Mouse (Mus musculus): ENCODE data around the gene Hus1b.

The Hus1b gene

GRCm38 (mm10) chr13:30947540-30947939, at the start of gene Hus1b:
Gene Hus1b, minus strand, starts transcription at chr13:30947759.
- no peak for DNase-seq (ENCODE audit: low spot score)

- no peak for DNase-seq (ENCODE audit: low spot score)
Observed at GRCm38 (mm10) chr13:30994249-30994858, 46.8 kb upstream of the Hus1b start.

- DNase-seq (ENCODE audit: low spot score): no peak
Observed at GRCm38 (mm10) chr13:30993819-30994218, 46.3 kb upstream of the Hus1b start.

GRCm38 (mm10) chr13:30990233-30990632, 42.7 kb upstream of the Hus1b start:
- no peak for DNase-seq (ENCODE audit: low spot score)

GRCm38 (mm10) chr13:30989710-30990109, 42.2 kb upstream of the Hus1b start:
- DNase-seq (ENCODE audit: low spot score): no peak

GRCm38 (mm10) chr13:30987686-30988085, 40.1 kb upstream of the Hus1b start:
- no peak for DNase-seq (ENCODE audit: low spot score)

- no peak for DNase-seq (ENCODE audit: low spot score)
Observed at GRCm38 (mm10) chr13:30986934-30987455, 39.4 kb upstream of the Hus1b start.

GRCm38 (mm10) chr13:30985598-30986466, 38.3 kb upstream of the Hus1b start:
- DNase-seq (ENCODE audit: low spot score): no peak

- DNase-seq (ENCODE audit: low spot score): no peak
Observed at GRCm38 (mm10) chr13:30985275-30985597, 37.7 kb upstream of the Hus1b start.

GRCm38 (mm10) chr13:30981666-30982065, 34.1 kb upstream of the Hus1b start:
- DNase-seq (ENCODE audit: low spot score): no peak

- no peak for DNase-seq (ENCODE audit: low spot score)
Observed at GRCm38 (mm10) chr13:30978224-30978623, 30.7 kb upstream of the Hus1b start.

- DNase-seq (ENCODE audit: low spot score): no peak
Observed at GRCm38 (mm10) chr13:30976536-30977084, 29.1 kb upstream of the Hus1b start.

- DNase-seq (ENCODE audit: low spot score): no peak
Observed at GRCm38 (mm10) chr13:30974247-30974630, 26.7 kb upstream of the Hus1b start.

GRCm38 (mm10) chr13:30973501-30974246, 26.1 kb upstream of the Hus1b start, which contains the start of the genes Exoc2 and Gm5447:
Gene Exoc2, minus strand, starts transcription at chr13:30974093.
Gene Gm5447, plus strand, starts transcription at chr13:30974204.
- DNase-seq (ENCODE audit: low spot score): no peak

GRCm38 (mm10) chr13:30972102-30972501, 24.5 kb upstream of the Hus1b start:
- no peak for DNase-seq (ENCODE audit: low spot score)

- no peak for DNase-seq (ENCODE audit: low spot score)
Observed at GRCm38 (mm10) chr13:30971047-30971446, 23.5 kb upstream of the Hus1b start.

- no peak for DNase-seq (ENCODE audit: low spot score)
Observed at GRCm38 (mm10) chr13:30968311-30968710, 20.8 kb upstream of the Hus1b start.

GRCm38 (mm10) chr13:30966507-30966911, 18.9 kb upstream of the Hus1b start:
- DNase-seq (ENCODE audit: low spot score): no peak

GRCm38 (mm10) chr13:30961932-30962331, 14.4 kb upstream of the Hus1b start:
- no peak for DNase-seq (ENCODE audit: low spot score)

- no peak for DNase-seq (ENCODE audit: low spot score)
Observed at GRCm38 (mm10) chr13:30960714-30961113, 13.2 kb upstream of the Hus1b start.

GRCm38 (mm10) chr13:30953580-30953979, 6.0 kb upstream of the Hus1b start:
- DNase-seq (ENCODE audit: low spot score): no peak

GRCm38 (mm10) chr13:30952044-30952443, 4.5 kb upstream of the Hus1b start:
- no peak for DNase-seq (ENCODE audit: low spot score)

All from layer of hippocampus, adult 9-10 months (tissue).